Mouse (Mus musculus) kidney, postnatal 0 days (tissue): Measurements from ENCODE around the gene Gm10181. TPM values are rescaled to one million over a fixed set of nuclear protein-coding genes. Genes with fewer than 3 reads are reported as not detected.
"Not testable (repeated sequence)": the region's sequence is repeated elsewhere in the genome, so short reads cannot be mapped to it uniquely, and the experiment has no call there.

Source experiments
- ATAC-seq: fragments of 200-750 bp; cut with Nextera tagmentation; replicated peaks from 2 replicates; pipeline ENCODE4 v1.8.0; 2017; ENCODE audit warnings: low read depth, moderate number of reproducible peaks, moderate TSS enrichment, moderate library complexity; ENCODE audit not compliant: low FRiP score
- DNase-seq: peaks from one replicate; pipeline ENCODE4 v3.0.0-alpha.2; 2016; ENCODE audit warnings: low spot score
- H3K27ac ChIP-seq: fragments of 300-500 bp; sonication (generic); 2 replicates; pipeline ENCODE4 v1.5.1; 2014; ENCODE audit warnings: mild to moderate bottlenecking
- H3K27me3 ChIP-seq: fragments of 300-500 bp; sonication (generic); 2 replicates; pipeline ENCODE4 v1.6.1; 2014; ENCODE audit warnings: low read length, mixed read lengths; ENCODE audit not compliant: insufficient read depth
- H3K36me3 ChIP-seq: fragments of 300-500 bp; sonication (generic); 2 replicates; pipeline ENCODE4 v1.6.1; 2014; ENCODE audit warnings: low read length, mixed read lengths; ENCODE audit not compliant: insufficient read depth
- H3K4me1 ChIP-seq: fragments of 300-500 bp; sonication (generic); replicated peaks from 2 replicates; pipeline ENCODE4 v1.6.1; 2014; ENCODE audit warnings: antibody characterized with exemption, low read length, mixed read lengths; ENCODE audit not compliant: insufficient read depth
- H3K4me2 ChIP-seq: fragments of 300-500 bp; sonication (generic); 2 replicates; pipeline ENCODE4 v1.6.1; 2014; ENCODE audit warnings: mild to moderate bottlenecking, low read length, moderate library complexity, mixed read lengths
- H3K4me3 ChIP-seq: fragments of 300-500 bp; sonication (generic); replicated peaks from 2 replicates; pipeline ENCODE4 v1.5.1; 2014; ENCODE audit warnings: low read depth, low read length
- H3K9ac ChIP-seq: fragments of 300-500 bp; sonication (generic); 2 replicates; pipeline ENCODE4 v1.6.1; 2014; ENCODE audit warnings: low read depth, low read length
- H3K9me3 ChIP-seq: fragments of 300-500 bp; sonication (generic); replicated peaks from 2 replicates; pipeline ENCODE4 v1.6.1; 2016; ENCODE audit warnings: low read length, inconsistent platforms, mixed read lengths
- CTCF ChIP-seq: IDR thresholded peaks from 2 replicates; pipeline ENCODE4 v1.5.1; 2016; ENCODE audit warnings: antibody characterized with exemption, low read depth, mild to moderate bottlenecking, moderate library complexity
- WGBS: fragments of 180-500 bp; shearing (Covaris S2); extraction: QIAGEN DNeasy Blood & Tissue Kit; methylation state at CpG from one replicate; pipeline ENCODE4 v1.1.7; 2014; 5-methylcytosine and 5-hydroxymethylcytosine counted together
- polyA plus RNA-seq: library from polyadenylated mRNA; unstranded; fragments of >200 nt; fragmentation: Nextera tagmentation; extraction: Ambion mirVana; gene quantifications from 2 replicates; pipeline ENCODE4 v1.2.1, GENCODE M21; 2015

Gene Gm10181
- polyA plus RNA-seq, 1 experiment from 2014 or later: not detected

- Histone ChIP-seq H3K4me2 (no peak overlapping the region), H3K27ac (no peak overlapping the region), H3K4me1 (no peaks in the 10 kb centered on the region), H3K9me3 (no peaks in the 10 kb centered on the region), H3K27me3 (no peaks in the 10 kb centered on the region), H3K9ac (no peak overlapping the region), H3K36me3 (peaks cover 16% of the 10 kb centered on the region), H3K4me3 (no peak overlapping the region)
- DNase-seq (no peak), ATAC-seq (no peak)
- no peak for TF ChIP-seq CTCF
- whole genome bisulfite sequencing: 93% methylated on average over 1 of the region's 1 CpGs
Measured at GRCm38 (mm10) chr9:25102881-25103280, 13.7 kb downstream of the Gm10181 start.

- H3K27ac ChIP-seq: no peak overlapping the region
- no peak overlapping the region for H3K4me2 ChIP-seq
- H3K36me3 ChIP-seq: peaks cover 20% of the 10 kb centered on the region
- no peaks in the 10 kb centered on the region for H3K4me1 ChIP-seq
- ATAC-seq (0 out of 2 replicates have a peak, but pooled peaks have one; percentile 54), DNase-seq (peak; percentile 64)
- H3K9ac ChIP-seq: no peak overlapping the region
- no peak overlapping the region for H3K4me3 ChIP-seq
- no peaks in the 10 kb centered on the region for H3K27me3 ChIP-seq
- H3K9me3 ChIP-seq: no peaks in the 10 kb centered on the region
- peak; percentile 82 for TF ChIP-seq CTCF
Measured at GRCm38 (mm10) chr9:25104638-25105037, 15.4 kb downstream of the Gm10181 start.

GRCm38 (mm10) chr9:25123590-25123989, 34.4 kb downstream of the Gm10181 start:
- WGBS: 91% methylated on average over 1 of the region's 1 CpGs

GRCm38 (mm10) chr9:25124048-25124447, 34.8 kb downstream of the Gm10181 start:
- Histone ChIP-seq H3K4me3 (no peak overlapping the region), H3K9ac (no peak overlapping the region), H3K36me3 (peaks cover 16% of the 10 kb centered on the region; the same call in 1 of the 2 replicates), H3K4me2 (no peak overlapping the region), H3K9me3 (no peaks in the 10 kb centered on the region), H3K27me3 (no peaks in the 10 kb centered on the region), H3K4me1 (no peaks in the 10 kb centered on the region), H3K27ac (no peak overlapping the region)
- no peak for DNase-seq
- 85% methylated on average over 2 of the region's 2 CpGs for WGBS
- TF ChIP-seq CTCF: no peak
- ATAC-seq: no peak

More at GRCm38 (mm10) chr9:25123590-25123989, 34.4 kb downstream of the Gm10181 start:
- H3K9ac ChIP-seq, ATAC-seq, H3K9me3 ChIP-seq, H3K4me3 ChIP-seq, H3K4me2 ChIP-seq, H3K27me3 ChIP-seq, H3K27ac ChIP-seq, DNase-seq, H3K4me1 ChIP-seq: not testable (repeated sequence)
- peaks cover 16% of the 10 kb centered on the region; the same call in 1 of the 2 replicates for H3K36me3 ChIP-seq

GRCm38 (mm10) chr9:25132253-25132652, 43.0 kb downstream of the Gm10181 start:
- no peak overlapping the region for H3K4me3 ChIP-seq
- no peaks in the 10 kb centered on the region for H3K27me3 ChIP-seq
- no peaks in the 10 kb centered on the region for H3K4me1 ChIP-seq
- no peak overlapping the region for H3K4me2 ChIP-seq
- ATAC-seq (no peak), DNase-seq (no peak)
- 0 out of 2 replicates have a peak, but pooled peaks cover 3% of the 10 kb centered on the region for H3K36me3 ChIP-seq
- TF ChIP-seq CTCF: no peak
- H3K27ac ChIP-seq: no peak overlapping the region
- H3K9me3 ChIP-seq: no peaks in the 10 kb centered on the region
- H3K9ac ChIP-seq: no peak overlapping the region

- Histone ChIP-seq H3K36me3 (0 out of 2 replicates have a peak, but pooled peaks cover 3% of the 10 kb centered on the region), H3K4me3 (no peak overlapping the region), H3K4me1 (no peaks in the 10 kb centered on the region), H3K27me3 (no peaks in the 10 kb centered on the region), H3K9me3 (no peaks in the 10 kb centered on the region), H3K27ac (no peak overlapping the region), H3K4me2 (no peak overlapping the region), H3K9ac (no peak overlapping the region)
- ATAC-seq: no peak
- no peak for DNase-seq
- 56% methylated on average over 4 of the region's 4 CpGs for WGBS
- TF ChIP-seq CTCF: no peak
Measured at GRCm38 (mm10) chr9:25132920-25133319, 43.7 kb downstream of the Gm10181 start.

GRCm38 (mm10) chr9:25138900-25139299, 49.7 kb downstream of the Gm10181 start:
- 86% methylated on average over 1 of the region's 1 CpGs for WGBS
- no peak overlapping the region for H3K9ac ChIP-seq
- ATAC-seq: no peak
- H3K4me1 ChIP-seq: no peaks in the 10 kb centered on the region
- H3K4me3 ChIP-seq: no peak overlapping the region
- no peak overlapping the region for H3K27ac ChIP-seq
- no peaks in the 10 kb centered on the region for H3K9me3 ChIP-seq
- H3K27me3 ChIP-seq: no peaks in the 10 kb centered on the region
- no peaks in the 10 kb centered on the region for H3K36me3 ChIP-seq
- no peak for TF ChIP-seq CTCF
- no peak for DNase-seq
- no peak overlapping the region for H3K4me2 ChIP-seq

Other genes starting within 250 kb of the Gm10181 start
- 33.5 and 36.7 TPM in 2 replicates for gene Herpud2, start 62.4 kb downstream of the Gm10181 start, polyA plus RNA-seq
- 262 and 278 TPM in 2 replicates for gene Sept7, start 163.0 kb downstream of the Gm10181 start, polyA plus RNA-seq